Mouse (Mus musculus) heart, postnatal 0 days (tissue): Measurements from ENCODE around the gene Eme2.

Experiments used
- CTCF ChIP-seq: IDR thresholded peaks from 2 replicates; pipeline ENCODE4 v1.5.1; 2016; ENCODE audit warnings: antibody characterized with exemption, control low read depth, low read depth
- EP300 ChIP-seq: IDR thresholded peaks from 2 replicates; pipeline ENCODE4 v1.6.1; 2016; ENCODE audit warnings: antibody characterized with exemption, low read depth

DNA sequence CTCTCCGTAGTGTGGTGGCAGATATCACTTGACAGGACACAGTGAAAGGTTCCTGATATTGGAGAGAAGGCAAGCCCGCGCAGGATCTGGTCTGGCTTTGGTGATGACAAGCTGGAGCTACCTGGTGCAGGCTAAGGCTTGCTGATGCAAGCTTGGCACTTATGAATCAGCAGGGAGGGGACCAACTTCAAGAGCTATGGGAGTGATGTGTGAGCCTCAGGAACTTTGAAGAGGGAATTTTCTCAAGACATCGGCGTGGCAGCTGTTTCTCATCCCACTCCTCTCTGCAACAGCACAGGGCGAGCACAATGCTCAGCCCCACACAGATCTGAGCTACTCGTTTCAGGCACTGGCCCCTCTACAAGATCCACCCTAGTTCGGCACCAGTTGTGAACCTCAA is 55.0 kb downstream of the Eme2 start, which contains the start of gene Hagh:
- TF ChIP-seq CTCF = no peak
- no peak for TF ChIP-seq EP300
